Mouse (Mus musculus) retina, postnatal 1 day (tissue): ENCODE measurements around the gene Kmt2d.
A peak's percentile ranks its signal among the peaks of the same experiment; 100 is the strongest.

Experiments
- DNase-seq: peaks from one replicate; pipeline ENCODE4 v3.0.0-alpha.2; 2012

Kmt2d gene

GRCm38 (mm10) chr15:98853161-98853937, 17.7 kb downstream of the Kmt2d start:
- no peak for DNase-seq

- no peak for DNase-seq
Observed at GRCm38 (mm10) chr15:98852733-98853132, 18.3 kb downstream of the Kmt2d start.

GRCm38 (mm10) chr15:98852071-98852470, 18.9 kb downstream of the Kmt2d start:
- DNase-seq: no peak

- no peak for DNase-seq
Observed at GRCm38 (mm10) chr15:98851229-98851818, 19.7 kb downstream of the Kmt2d start.

- DNase-seq: no peak
Observed at GRCm38 (mm10) chr15:98850668-98851067, 20.3 kb downstream of the Kmt2d start.

GRCm38 (mm10) chr15:98849956-98850600, 20.9 kb downstream of the Kmt2d start:
- DNase-seq: no peak

GRCm38 (mm10) chr15:98849165-98849564, 21.8 kb downstream of the Kmt2d start:
- no peak for DNase-seq

- no peak for DNase-seq
Observed at GRCm38 (mm10) chr15:98846140-98846539, 24.9 kb downstream of the Kmt2d start.

GRCm38 (mm10) chr15:98845149-98845548, 25.9 kb downstream of the Kmt2d start:
- no peak for DNase-seq

- no peak for DNase-seq
Observed at GRCm38 (mm10) chr15:98843595-98844223, 27.3 kb downstream of the Kmt2d start.

GRCm38 (mm10) chr15:98839671-98840585, 31.1 kb downstream of the Kmt2d start:
- no peak for DNase-seq

- no peak for DNase-seq
Observed at GRCm38 (mm10) chr15:98839161-98839560, 31.8 kb downstream of the Kmt2d start.

GRCm38 (mm10) chr15:98837743-98838103, 33.3 kb downstream of the Kmt2d start:
- no peak for DNase-seq

- no peak for DNase-seq
Observed at GRCm38 (mm10) chr15:98837006-98837742, 33.8 kb downstream of the Kmt2d start.

- DNase-seq: no peak
Observed at GRCm38 (mm10) chr15:98835291-98835690, 35.7 kb downstream of the Kmt2d start.

- DNase-seq: no peak
Observed at GRCm38 (mm10) chr15:98834059-98834458, 36.9 kb downstream of the Kmt2d start.

GRCm38 (mm10) chr15:98833281-98833680, 37.7 kb downstream of the Kmt2d start:
- DNase-seq: no peak

GRCm38 (mm10) chr15:98832161-98833058, 38.6 kb downstream of the Kmt2d start:
- DNase-seq: peak; percentile 26

GRCm38 (mm10) chr15:98831684-98832035, 39.3 kb downstream of the Kmt2d start:
- no peak for DNase-seq
